Mouse (Mus musculus): ENCODE data around the gene Mab21l3. TPM values are rescaled to one million over a fixed set of nuclear protein-coding genes. Genes with fewer than 3 reads are reported as not detected.
"Not testable (repeated sequence)": the region's sequence is repeated elsewhere in the genome, so short reads cannot be mapped to it uniquely, and the experiment has no call there.

Mab21l3 gene
- polyA plus RNA-seq, 1 experiment from 2014 or later, result 0.12 TPM

DNA sequence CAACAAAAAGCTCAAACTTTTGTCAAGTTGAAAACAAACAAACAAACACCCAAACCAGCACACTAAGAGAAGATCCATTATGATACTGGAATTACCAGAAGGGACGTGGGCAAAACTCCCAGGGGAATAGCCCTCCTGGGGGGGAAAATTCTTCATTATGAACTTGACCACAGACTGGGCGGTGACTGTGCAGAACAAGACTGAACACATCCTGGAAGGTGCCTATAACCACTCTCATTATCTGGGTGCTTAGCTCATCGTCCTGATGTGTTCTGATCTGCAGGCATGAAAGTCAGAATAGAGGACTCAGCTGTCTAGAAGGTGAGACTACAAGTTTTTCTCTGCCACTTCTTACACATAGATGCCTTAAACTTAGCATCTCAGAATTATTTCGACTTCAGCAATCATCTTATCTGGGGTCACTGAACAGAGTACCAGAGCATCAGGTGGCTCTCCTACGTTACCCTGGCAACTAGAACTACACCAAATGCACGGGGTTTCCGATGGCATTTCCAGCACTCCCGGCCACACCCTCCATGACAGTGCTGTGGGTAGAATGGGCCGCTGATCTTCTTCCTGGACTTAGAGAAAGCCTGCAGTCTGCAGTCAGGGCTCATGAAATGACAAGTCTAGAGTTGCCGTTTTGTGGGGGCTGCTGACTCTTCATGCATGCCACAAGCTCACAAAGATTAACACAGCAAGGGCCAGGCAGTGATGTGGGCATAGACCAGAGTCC is 18.7 kb downstream of the Mab21l3 start:
- no peak overlapping the region for H3K4me3 ChIP-seq (replicated peaks; ENCODE audit: low read length)
- DNase-seq (ENCODE audit: low spot score), result no peak
- H3K9me3 ChIP-seq (ENCODE audit: control insufficient read depth, low read length), result no peaks in the 10 kb centered on the region
- H3K4me1 ChIP-seq (replicated peaks; ENCODE audit: control insufficient read depth, insufficient read depth, low read length), result no peaks in the 10 kb centered on the region
- H3K27me3 ChIP-seq (ENCODE audit: control insufficient read depth, insufficient read depth, low read length), result no peaks in the 10 kb centered on the region
- no peak for ATAC-seq (ENCODE audit: low FRiP score)
- no peak overlapping the region for H3K4me2 ChIP-seq (replicated peaks)
- H3K27ac ChIP-seq, result no peak overlapping the region
- no peaks in the 10 kb centered on the region for H3K36me3 ChIP-seq (replicated peaks; ENCODE audit: control insufficient read depth, insufficient read depth)
- H3K9ac ChIP-seq, result no peak overlapping the region
- WGBS, result 78% methylated on average over 10 of the region's 10 CpGs

DNA sequence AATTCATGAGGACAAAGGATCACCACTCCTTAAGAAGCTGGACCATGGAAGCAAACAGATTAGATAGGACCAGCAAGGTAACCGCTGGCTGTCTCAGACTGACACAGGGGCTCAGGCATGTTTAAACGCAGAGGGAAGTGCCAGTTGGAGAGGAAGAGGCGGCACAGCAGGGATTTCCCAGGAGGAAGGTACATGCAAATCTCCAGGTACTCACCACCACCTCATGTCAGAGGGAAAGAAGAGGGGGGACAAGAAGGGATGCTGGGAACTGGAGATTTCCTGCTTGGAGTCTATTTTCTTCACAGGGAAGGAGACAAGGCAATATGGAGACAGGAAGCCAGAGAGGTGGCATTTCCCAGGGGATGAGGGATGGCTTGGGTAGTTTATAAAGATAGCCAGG is 20.2 kb downstream of the Mab21l3 start:
- ATAC-seq (ENCODE audit: low FRiP score), result no peak
- no peaks in the 10 kb centered on the region for H3K4me1 ChIP-seq (replicated peaks; ENCODE audit: control insufficient read depth, insufficient read depth, low read length)
- no peak overlapping the region for H3K9ac ChIP-seq
- no peak overlapping the region for H3K4me3 ChIP-seq (replicated peaks; ENCODE audit: low read length)
- 55% methylated on average over 3 of the region's 3 CpGs for WGBS
- H3K4me2 ChIP-seq (replicated peaks), result no peak overlapping the region
- no peaks in the 10 kb centered on the region for H3K9me3 ChIP-seq (ENCODE audit: control insufficient read depth, low read length)
- no peaks in the 10 kb centered on the region for H3K36me3 ChIP-seq (replicated peaks; ENCODE audit: control insufficient read depth, insufficient read depth)
- no peak overlapping the region for H3K27ac ChIP-seq
- no peaks in the 10 kb centered on the region for H3K27me3 ChIP-seq (ENCODE audit: control insufficient read depth, insufficient read depth, low read length)
- no peak for DNase-seq (ENCODE audit: low spot score)

DNA sequence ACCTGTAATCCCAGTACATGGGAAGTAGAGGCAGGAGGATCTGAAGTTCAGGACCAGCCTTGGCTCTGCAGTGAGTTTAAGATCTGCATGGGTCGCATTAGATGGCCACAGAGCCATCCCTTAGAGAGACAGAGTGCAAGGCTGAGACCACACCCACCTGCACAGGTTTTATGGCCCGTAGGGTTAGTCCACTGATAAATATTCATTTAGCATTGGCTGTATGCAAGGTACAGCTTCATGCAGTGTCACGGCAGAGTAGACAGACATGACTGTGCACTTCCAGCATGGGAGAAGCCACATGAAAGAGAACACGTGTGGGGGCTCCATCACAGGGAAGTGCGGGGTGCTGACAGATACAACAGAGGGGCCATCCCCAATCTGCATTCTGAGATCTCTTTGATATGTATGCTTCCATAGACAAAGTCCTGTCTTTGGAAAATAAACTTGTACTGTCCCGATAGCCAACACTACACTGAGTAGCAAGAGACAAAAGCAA is 21.5 kb downstream of the Mab21l3 start:
- H3K4me3 ChIP-seq (replicated peaks; ENCODE audit: low read length), result no peak overlapping the region
- ATAC-seq (ENCODE audit: low FRiP score), result no peak
- 85% methylated on average over 6 of the region's 6 CpGs for WGBS

DNA sequence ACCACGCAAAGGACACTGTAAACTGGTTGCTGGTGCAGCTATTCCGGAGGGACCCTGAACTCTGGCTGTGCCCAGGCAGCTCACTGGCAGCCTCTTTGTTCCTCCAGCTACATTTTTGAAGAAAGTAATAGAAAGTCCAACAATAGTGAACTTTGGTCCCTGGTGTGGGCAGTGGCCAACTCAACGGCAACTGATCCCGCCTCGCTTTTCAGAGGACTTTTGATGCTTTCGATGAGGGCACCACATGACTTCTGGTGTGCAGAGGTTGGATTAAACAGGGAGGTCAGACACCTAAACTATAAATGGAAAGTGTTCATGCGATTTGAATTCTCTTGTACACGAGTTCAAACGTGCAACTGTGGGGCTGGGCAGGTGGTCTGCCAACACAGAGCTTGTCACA is 24.4 kb downstream of the Mab21l3 start:
- DNase-seq (ENCODE audit: low spot score), result no peak
- no peaks in the 10 kb centered on the region for H3K27me3 ChIP-seq (ENCODE audit: control insufficient read depth, insufficient read depth, low read length)
- WGBS, result 81% methylated on average over 9 of the region's 9 CpGs
- ATAC-seq (ENCODE audit: low FRiP score), result no peak
- no peak overlapping the region for H3K27ac ChIP-seq
- no peak overlapping the region for H3K9ac ChIP-seq
- no peaks in the 10 kb centered on the region for H3K9me3 ChIP-seq (ENCODE audit: control insufficient read depth, low read length)
- H3K4me1 ChIP-seq (replicated peaks; ENCODE audit: control insufficient read depth, insufficient read depth, low read length), result no peaks in the 10 kb centered on the region
- no peak overlapping the region for H3K4me2 ChIP-seq (replicated peaks)
- no peak overlapping the region for H3K4me3 ChIP-seq (replicated peaks; ENCODE audit: low read length)
- H3K36me3 ChIP-seq (replicated peaks; ENCODE audit: control insufficient read depth, insufficient read depth), result no peaks in the 10 kb centered on the region

More for the DNA sequence above, 21.5 kb downstream of the Mab21l3 start:
- no peaks in the 10 kb centered on the region for H3K9me3 ChIP-seq (ENCODE audit: control insufficient read depth, low read length)
- H3K27me3 ChIP-seq (ENCODE audit: control insufficient read depth, insufficient read depth, low read length), result no peaks in the 10 kb centered on the region
- no peak overlapping the region for H3K9ac ChIP-seq
- no peaks in the 10 kb centered on the region for H3K36me3 ChIP-seq (replicated peaks; ENCODE audit: control insufficient read depth, insufficient read depth)
- no peaks in the 10 kb centered on the region for H3K4me1 ChIP-seq (replicated peaks; ENCODE audit: control insufficient read depth, insufficient read depth, low read length)
- H3K4me2 ChIP-seq (replicated peaks), result no peak overlapping the region
- H3K27ac ChIP-seq, result no peak overlapping the region
- DNase-seq (ENCODE audit: low spot score), result no peak

DNA sequence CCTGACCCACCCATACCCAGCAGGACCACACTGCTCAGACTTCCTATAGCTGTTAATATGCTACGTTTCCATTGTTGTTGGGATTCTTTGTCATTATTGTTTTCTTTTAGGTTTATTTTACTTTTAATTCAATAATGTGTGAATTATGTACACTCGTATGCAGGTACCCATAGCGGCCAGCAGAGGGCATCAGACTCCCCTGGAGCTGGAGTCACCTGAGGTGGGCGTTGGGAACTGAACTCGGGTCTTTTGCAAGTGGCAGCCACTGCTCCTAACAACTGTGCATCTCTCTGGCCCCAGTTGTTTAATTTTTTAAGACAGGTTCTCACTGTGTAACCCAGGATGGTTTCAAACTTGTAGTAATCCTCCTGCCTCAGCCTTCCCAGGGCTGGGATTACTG is 26.7 kb downstream of the Mab21l3 start:
- Histone ChIP-seq H3K9me3 (ENCODE audit: control insufficient read depth, low read length) (no peaks in the 10 kb centered on the region), H3K4me1 (replicated peaks; ENCODE audit: control insufficient read depth, insufficient read depth, low read length) (no peaks in the 10 kb centered on the region), H3K27me3 (ENCODE audit: control insufficient read depth, insufficient read depth, low read length) (no peaks in the 10 kb centered on the region), H3K4me3 (replicated peaks; ENCODE audit: low read length) (no peak overlapping the region), H3K9ac (no peak overlapping the region), H3K27ac (no peak overlapping the region), H3K4me2 (replicated peaks) (no peak overlapping the region), H3K36me3 (replicated peaks; ENCODE audit: control insufficient read depth, insufficient read depth) (no peaks in the 10 kb centered on the region)
- DNase-seq (ENCODE audit: low spot score) (no peak), ATAC-seq (ENCODE audit: low FRiP score) (no peak)
- 73% methylated on average over 5 of the region's 5 CpGs for WGBS

DNA sequence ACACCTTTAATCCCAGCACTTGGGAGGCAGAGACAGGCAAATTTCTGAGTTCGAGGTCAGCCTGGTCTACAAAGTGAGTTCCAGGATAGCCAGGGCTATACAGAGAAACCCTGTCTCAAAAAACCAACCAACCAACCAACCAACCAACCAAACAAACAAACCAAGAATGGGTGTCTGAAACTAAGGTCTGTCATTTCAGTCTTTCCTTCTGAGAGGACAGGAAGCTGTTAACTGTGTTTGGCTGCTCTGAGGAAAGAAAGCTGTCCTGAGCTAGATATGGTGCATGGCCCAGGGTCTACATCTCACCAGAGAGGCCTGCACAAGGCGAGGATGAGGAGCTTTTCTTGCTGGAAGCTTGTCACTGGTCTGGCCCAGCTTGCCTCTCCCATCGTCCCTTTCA is 28.1 kb downstream of the Mab21l3 start:
- not testable (repeated sequence) for H3K9ac ChIP-seq; H3K4me3 ChIP-seq (replicated peaks; ENCODE audit: low read length); ATAC-seq (ENCODE audit: low FRiP score); DNase-seq (ENCODE audit: low spot score); H3K27ac ChIP-seq; H3K9me3 ChIP-seq (ENCODE audit: control insufficient read depth, low read length); H3K27me3 ChIP-seq (ENCODE audit: control insufficient read depth, insufficient read depth, low read length); H3K36me3 ChIP-seq (replicated peaks; ENCODE audit: control insufficient read depth, insufficient read depth); H3K4me2 ChIP-seq (replicated peaks); H3K4me1 ChIP-seq (replicated peaks; ENCODE audit: control insufficient read depth, insufficient read depth, low read length)
- WGBS, result 82% methylated on average over 3 of the region's 3 CpGs

DNA sequence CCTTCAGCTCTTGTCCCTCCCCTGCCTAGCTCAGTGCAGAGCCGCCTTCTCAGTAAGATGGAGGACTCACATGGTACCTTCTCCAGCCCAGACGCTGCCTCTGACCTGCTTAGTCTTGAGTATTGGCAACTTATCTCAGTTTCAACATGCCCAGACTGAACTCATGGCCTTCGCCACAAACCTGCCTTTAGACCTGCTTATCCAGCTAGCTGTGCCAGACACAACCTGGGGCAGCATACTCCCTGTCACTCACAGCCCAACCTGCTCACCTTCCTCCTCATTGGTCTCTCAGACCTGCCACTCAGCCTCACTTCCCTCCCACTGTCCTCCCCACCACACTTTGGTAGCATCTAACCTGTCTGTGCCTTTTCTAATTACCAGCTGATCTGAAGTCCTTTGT is 32.8 kb downstream of the Mab21l3 start:
- H3K4me3 ChIP-seq (replicated peaks; ENCODE audit: low read length), result no peak overlapping the region
- H3K4me2 ChIP-seq (replicated peaks), result no peak overlapping the region
- H3K36me3 ChIP-seq (replicated peaks; ENCODE audit: control insufficient read depth, insufficient read depth), result no peaks in the 10 kb centered on the region
- DNase-seq (ENCODE audit: low spot score), result no peak
- H3K9me3 ChIP-seq (ENCODE audit: control insufficient read depth, low read length), result no peaks in the 10 kb centered on the region
- no peak overlapping the region for H3K27ac ChIP-seq
- H3K4me1 ChIP-seq (replicated peaks; ENCODE audit: control insufficient read depth, insufficient read depth, low read length), result no peaks in the 10 kb centered on the region
- no peaks in the 10 kb centered on the region for H3K27me3 ChIP-seq (ENCODE audit: control insufficient read depth, insufficient read depth, low read length)
- no peak overlapping the region for H3K9ac ChIP-seq
- 88% methylated on average over 3 of the region's 3 CpGs for WGBS
- no peak for ATAC-seq (ENCODE audit: low FRiP score)

DNA sequence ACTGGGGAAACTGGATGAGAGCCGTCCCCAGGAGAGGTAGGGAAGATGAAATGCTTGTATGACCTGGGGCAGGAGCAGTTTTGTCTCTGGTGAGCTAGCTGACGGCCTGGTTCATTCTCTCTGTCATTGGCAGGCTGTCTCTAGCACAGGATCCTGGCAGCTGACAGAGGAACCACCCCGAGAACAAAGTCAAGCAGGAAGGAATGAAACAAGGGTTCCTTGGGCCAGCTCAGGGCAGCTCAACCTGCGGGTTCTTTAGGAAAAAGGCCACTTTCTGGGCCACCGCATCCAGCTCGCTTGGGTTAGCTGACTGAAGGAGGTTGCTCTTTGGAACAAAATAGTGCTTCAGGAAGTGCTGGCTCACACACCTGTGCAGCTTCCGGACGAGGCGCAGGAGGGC is 34.0 kb downstream of the Mab21l3 start:
- no peaks in the 10 kb centered on the region for H3K36me3 ChIP-seq (replicated peaks; ENCODE audit: control insufficient read depth, insufficient read depth)
- DNase-seq (ENCODE audit: low spot score), result no peak
- no peaks in the 10 kb centered on the region for H3K27me3 ChIP-seq (ENCODE audit: control insufficient read depth, insufficient read depth, low read length)
- H3K4me1 ChIP-seq (replicated peaks; ENCODE audit: control insufficient read depth, insufficient read depth, low read length), result no peaks in the 10 kb centered on the region
- H3K4me3 ChIP-seq (replicated peaks; ENCODE audit: low read length), result no peak overlapping the region
- no peak overlapping the region for H3K4me2 ChIP-seq (replicated peaks)
- H3K27ac ChIP-seq, result no peak overlapping the region
- no peaks in the 10 kb centered on the region for H3K9me3 ChIP-seq (ENCODE audit: control insufficient read depth, low read length)
- 81% methylated on average over 9 of the region's 9 CpGs for WGBS
- ATAC-seq (ENCODE audit: low FRiP score), result no peak
- no peak overlapping the region for H3K9ac ChIP-seq

DNA sequence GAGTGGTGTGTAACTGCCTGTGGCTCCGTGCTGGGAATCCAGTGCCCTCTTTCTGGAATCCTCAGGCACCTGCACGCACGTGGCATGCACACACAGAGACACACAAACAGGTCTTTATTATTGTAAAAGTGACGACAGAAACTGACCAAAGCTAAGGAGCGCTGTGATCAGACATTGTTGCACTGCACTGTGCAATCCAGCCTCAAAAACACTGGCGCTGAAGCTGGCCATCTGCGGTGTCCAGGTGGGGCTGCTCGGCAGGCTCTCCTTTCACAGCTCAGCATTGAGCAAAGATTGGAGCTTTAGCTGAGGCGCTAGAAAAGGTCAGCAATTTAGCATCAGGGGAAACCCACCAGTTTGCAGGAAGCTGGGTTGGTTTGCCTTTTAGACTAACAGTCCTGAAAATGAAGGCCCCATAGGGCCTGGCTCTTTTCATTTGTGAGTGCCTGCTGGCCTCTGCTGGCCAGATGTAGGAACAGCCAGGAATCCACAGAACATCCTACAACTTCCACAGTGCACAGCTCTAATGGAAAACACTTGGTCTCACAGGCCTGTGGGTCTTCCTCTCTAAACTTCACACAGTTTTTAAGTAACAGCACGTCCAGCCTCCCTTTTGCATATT is 36.3 kb downstream of the Mab21l3 start:
- DNase-seq (ENCODE audit: low spot score) (peak; percentile 92), ATAC-seq (ENCODE audit: low FRiP score) (peak; percentile 87)
- no peaks in the 10 kb centered on the region for H3K4me1 ChIP-seq (replicated peaks; ENCODE audit: control insufficient read depth, insufficient read depth, low read length)
- no peaks in the 10 kb centered on the region for H3K27me3 ChIP-seq (ENCODE audit: control insufficient read depth, insufficient read depth, low read length)
- no peak overlapping the region for H3K4me3 ChIP-seq (replicated peaks; ENCODE audit: low read length)
- H3K4me2 ChIP-seq (replicated peaks), result no peak overlapping the region
- no peak overlapping the region for H3K9ac ChIP-seq
- no peak overlapping the region for H3K27ac ChIP-seq
- no peaks in the 10 kb centered on the region for H3K36me3 ChIP-seq (replicated peaks; ENCODE audit: control insufficient read depth, insufficient read depth)
- H3K9me3 ChIP-seq (ENCODE audit: control insufficient read depth, low read length), result no peaks in the 10 kb centered on the region
- 61% methylated on average over 10 of the region's 10 CpGs for WGBS
